Comparison of ENCODE assay signal across 13 mouse cellular contexts in genomic region chr3:26246564-26246963, GRCm38 (mm10).
"Had no signal": no experiment of that assay in that cellular context is flagged by ENCODE, and none has a peak within 500 bp of the region (broad histone marks: within the 10 kb centered on the region; RNA-seq: fewer than 3 reads in every experiment).

No protein-coding gene starts in this region.

- H3K27ac ChIP-seq: midbrain, embryonic 10.5 days; midbrain, embryonic 12.5 days; neural tube, embryonic 12.5 days; stomach, embryonic 15.5 days; stomach, postnatal 0 days had no signal

- H3K9ac ChIP-seq: lung, embryonic 14.5 days; midbrain, embryonic 12.5 days; neural tube, embryonic 12.5 days; stomach, embryonic 15.5 days had no signal

- H3K36me3 ChIP-seq: midbrain, embryonic 10.5 days; midbrain, embryonic 12.5 days; neural tube, embryonic 12.5 days; stomach, embryonic 15.5 days had no signal

- H3K4me3 ChIP-seq: midbrain, embryonic 10.5 days; midbrain, embryonic 12.5 days; neural tube, embryonic 12.5 days; stomach, embryonic 15.5 days had no signal

- H3K27me3 ChIP-seq: neural tube, embryonic 12.5 days; stomach, embryonic 15.5 days had no signal

- H3K9me3 ChIP-seq: midbrain, embryonic 10.5 days; midbrain, embryonic 12.5 days; neural tube, embryonic 12.5 days; stomach, embryonic 15.5 days had no signal

- H3K4me2 ChIP-seq: lung, embryonic 14.5 days; midbrain, embryonic 12.5 days; neural tube, embryonic 12.5 days; stomach, embryonic 15.5 days had no signal

- H3K4me1 ChIP-seq: midbrain, embryonic 12.5 days; neural tube, embryonic 12.5 days; stomach, embryonic 15.5 days had no signal

- DNase-seq: lung, adult 18-20 months; lung, embryonic 14.5 days; lung, postnatal 10 days; lung, postnatal 4 days; midbrain, embryonic 14.5 days; thymus, adult 2 months; thymus, postnatal 25 days; thymus, postnatal 4 days had no signal
